ENCODE assay signal across 14 mouse cellular contexts in genomic region chr10:19117071-19117605, GRCm38 (mm10).
DNase-seq lines count a peak whose midpoint lies in the region; ATAC-seq and TF ChIP-seq lines count a peak whose summit lies in the region.
"Had no signal": no experiment of that assay in that cellular context is flagged by ENCODE, and none has a peak within 500 bp of the region (broad histone marks: within the 10 kb centered on the region; RNA-seq: fewer than 3 reads in every experiment).

No protein-coding gene starts in this region.

- no peak overlapping the region for H3K4me3 ChIP-seq in hindbrain, postnatal 0 days (ENCODE audit: low read length)
- no peak overlapping the region for H3K4me3 ChIP-seq in hindbrain, embryonic 16.5 days (ENCODE audit: low read length)
- no peak overlapping the region for H3K4me3 ChIP-seq in embryonic facial prominence, embryonic 14.5 days (ENCODE audit: low read depth, low read length)
- no peak overlapping the region for H3K4me3 ChIP-seq in midbrain, embryonic 16.5 days (ENCODE audit: low read depth, low read length)
- H3K4me3 ChIP-seq in heart, embryonic 12.5 days = no peak overlapping the region
- H3K4me3 ChIP-seq: kidney, embryonic 15.5 days had no signal

- TF ChIP-seq CTCF in hindbrain, postnatal 0 days (IDR thresholded peaks at IDR 0.05; ENCODE audit: low read depth) = no peak

- H3K4me2 ChIP-seq in hindbrain, postnatal 0 days (ENCODE audit: low read depth, low read length) = no peak overlapping the region
- no peak overlapping the region for H3K4me2 ChIP-seq in hindbrain, embryonic 16.5 days (ENCODE audit: low read length)
- H3K4me2 ChIP-seq in embryonic facial prominence, embryonic 14.5 days (ENCODE audit: low read depth, low read length) = no peak overlapping the region
- no peak overlapping the region for H3K4me2 ChIP-seq in midbrain, embryonic 16.5 days (ENCODE audit: low read length)
- H3K4me2 ChIP-seq in heart, embryonic 12.5 days = no peak overlapping the region
- H3K4me2 ChIP-seq: kidney, embryonic 15.5 days had no signal

- 0 out of 2 replicates have a peak, but pooled peaks have one; percentile 24 for ATAC-seq in hindbrain, postnatal 0 days
- ATAC-seq in hindbrain, embryonic 16.5 days = no peak
- ATAC-seq in embryonic facial prominence, embryonic 14.5 days (ENCODE audit: low read depth) = peak; percentile 84
- peak; percentile 58; the same call in 1 of the 2 replicates for ATAC-seq in midbrain, embryonic 16.5 days
- no peak for ATAC-seq in heart, embryonic 12.5 days (ENCODE audit: insufficient number of reproducible peaks, low FRiP score)
- ATAC-seq in frontal cortex, adult (ENCODE audit: low TSS enrichment) = no peak

- no peaks in the 10 kb centered on the region for H3K36me3 ChIP-seq in hindbrain, postnatal 0 days (ENCODE audit: insufficient read depth, low read length)
- no peaks in the 10 kb centered on the region for H3K36me3 ChIP-seq in hindbrain, embryonic 16.5 days (ENCODE audit: control insufficient read depth, insufficient read depth, low read length)
- no peaks in the 10 kb centered on the region for H3K36me3 ChIP-seq in embryonic facial prominence, embryonic 14.5 days (ENCODE audit: control insufficient read depth, insufficient read depth, low read length)
- no peaks in the 10 kb centered on the region for H3K36me3 ChIP-seq in midbrain, embryonic 16.5 days (ENCODE audit: control insufficient read depth, insufficient read depth, low read length)
- no peaks in the 10 kb centered on the region for H3K36me3 ChIP-seq in heart, embryonic 12.5 days
- H3K36me3 ChIP-seq: kidney, embryonic 15.5 days had no signal

- H3K27me3 ChIP-seq in hindbrain, postnatal 0 days (ENCODE audit: insufficient read depth, low read length) = no peaks in the 10 kb centered on the region
- no peaks in the 10 kb centered on the region for H3K27me3 ChIP-seq in hindbrain, embryonic 16.5 days (replicated peaks; ENCODE audit: control insufficient read depth, insufficient read depth, low read length)
- no peaks in the 10 kb centered on the region; the same call in 1 of the 2 replicates for H3K27me3 ChIP-seq in embryonic facial prominence, embryonic 14.5 days (replicated peaks; ENCODE audit: control insufficient read depth, insufficient read depth, low read length)
- no peaks in the 10 kb centered on the region for H3K27me3 ChIP-seq in midbrain, embryonic 16.5 days (ENCODE audit: control insufficient read depth, insufficient read depth, low read depth, low read length)
- no peaks in the 10 kb centered on the region for H3K27me3 ChIP-seq in heart, embryonic 12.5 days (replicated peaks)
- H3K27me3 ChIP-seq: kidney, embryonic 15.5 days had no signal

- peak; percentile 5 for DNase-seq in hindbrain, postnatal 0 days (ENCODE audit: low spot score)
- peak; percentile 41 to 42 for DNase-seq in CD8-positive naive resting alpha-beta T cell, adult 2 months (ENCODE audit: low read depth in 2 of 2, low spot score in 2 of 2)
- DNase-seq in embryonic facial prominence, embryonic 14.5 days (ENCODE audit: low spot score) = peak; percentile 88
- no peak for DNase-seq in adrenal gland, adult 18-20 months (ENCODE audit: low spot score in 2 of 2)
- DNase-seq: adrenal gland, postnatal 36 days; heart, postnatal 36 days; lung, adult 2 months; right cerebral cortex, postnatal 25 days; thymus, adult 2 months had no signal

- H3K9ac ChIP-seq in hindbrain, postnatal 0 days (replicated peaks; ENCODE audit: low read length) = no peak overlapping the region
- no peak overlapping the region for H3K9ac ChIP-seq in hindbrain, embryonic 16.5 days (ENCODE audit: low read depth, low read length)
- H3K9ac ChIP-seq in embryonic facial prominence, embryonic 14.5 days (ENCODE audit: low read depth, low read length) = no peak overlapping the region
- H3K9ac ChIP-seq in midbrain, embryonic 16.5 days (ENCODE audit: low read depth, low read length) = no peak overlapping the region
- no peak overlapping the region for H3K9ac ChIP-seq in heart, embryonic 12.5 days
- H3K9ac ChIP-seq: kidney, embryonic 15.5 days had no signal

- H3K27ac ChIP-seq in hindbrain, postnatal 0 days = no peak overlapping the region
- H3K27ac ChIP-seq in hindbrain, embryonic 16.5 days (ENCODE audit: low read depth, low read length) = no peak overlapping the region
- no peak overlapping the region for H3K27ac ChIP-seq in embryonic facial prominence, embryonic 14.5 days (replicated peaks; ENCODE audit: low read depth, low read length)
- no peak overlapping the region for H3K27ac ChIP-seq in midbrain, embryonic 16.5 days (ENCODE audit: low read length)
- H3K27ac ChIP-seq in heart, embryonic 12.5 days (ENCODE audit: poor library complexity, severe bottlenecking) = no peak overlapping the region
- H3K27ac ChIP-seq: kidney, embryonic 15.5 days had no signal

- H3K4me1 ChIP-seq in hindbrain, postnatal 0 days (ENCODE audit: insufficient read depth, low read length) = no peaks in the 10 kb centered on the region
- no peaks in the 10 kb centered on the region for H3K4me1 ChIP-seq in hindbrain, embryonic 16.5 days (ENCODE audit: control insufficient read depth, insufficient read depth, low read depth, low read length)
- peaks cover under 1% of the 10 kb centered on the region; the same call in 1 of the 2 replicates for H3K4me1 ChIP-seq in embryonic facial prominence, embryonic 14.5 days (ENCODE audit: control insufficient read depth, insufficient read depth, low read length)
- H3K4me1 ChIP-seq in midbrain, embryonic 16.5 days (ENCODE audit: control insufficient read depth, insufficient read depth, low read length) = no peaks in the 10 kb centered on the region; the same call in 1 of the 2 replicates
- peaks cover 7% of the 10 kb centered on the region for H3K4me1 ChIP-seq in heart, embryonic 12.5 days (replicated peaks)
- H3K4me1 ChIP-seq: kidney, embryonic 15.5 days had no signal

- WGBS in hindbrain, postnatal 0 days = 34% methylated on average over 9 of the region's 9 CpGs
- 39% methylated on average over 9 of the region's 9 CpGs for WGBS in hindbrain, embryonic 16.5 days
- 31% methylated on average over 9 of the region's 9 CpGs for WGBS in embryonic facial prominence, embryonic 14.5 days
- 18% methylated on average over 9 of the region's 9 CpGs for WGBS in midbrain, embryonic 16.5 days
- 72% methylated on average over 9 of the region's 9 CpGs for WGBS in heart, embryonic 12.5 days

- no peaks in the 10 kb centered on the region for H3K9me3 ChIP-seq in hindbrain, postnatal 0 days (ENCODE audit: low read length)
- no peaks in the 10 kb centered on the region for H3K9me3 ChIP-seq in hindbrain, embryonic 16.5 days (ENCODE audit: control insufficient read depth, low read length)
- no peaks in the 10 kb centered on the region for H3K9me3 ChIP-seq in embryonic facial prominence, embryonic 14.5 days (ENCODE audit: control insufficient read depth, low read length)
- H3K9me3 ChIP-seq in midbrain, embryonic 16.5 days (replicated peaks; ENCODE audit: control insufficient read depth, low read length, poor library complexity, severe bottlenecking) = no peaks in the 10 kb centered on the region
- H3K9me3 ChIP-seq in heart, embryonic 12.5 days (replicated peaks) = no peaks in the 10 kb centered on the region
- H3K9me3 ChIP-seq: kidney, embryonic 15.5 days had no signal

Comparison
In these comparisons a context has a peak if more than half of its experiments do, and no peak if none do; other contexts are left out.
1. ATAC-seq: peak in hindbrain, postnatal 0 days (single experiment), embryonic facial prominence, embryonic 14.5 days (single experiment) and midbrain, embryonic 16.5 days (single experiment); none in hindbrain, embryonic 16.5 days (single experiment), heart, embryonic 12.5 days (single experiment) and frontal cortex, adult (single experiment).
2. DNase-seq: peak in hindbrain, postnatal 0 days (single experiment), CD8-positive naive resting alpha-beta T cell, adult 2 months (2 of 2) and embryonic facial prominence, embryonic 14.5 days (single experiment); none in adrenal gland, adult 18-20 months (0 of 2).